ENCODE assay signal across 15 mouse cellular contexts in the genomic region with DNA sequence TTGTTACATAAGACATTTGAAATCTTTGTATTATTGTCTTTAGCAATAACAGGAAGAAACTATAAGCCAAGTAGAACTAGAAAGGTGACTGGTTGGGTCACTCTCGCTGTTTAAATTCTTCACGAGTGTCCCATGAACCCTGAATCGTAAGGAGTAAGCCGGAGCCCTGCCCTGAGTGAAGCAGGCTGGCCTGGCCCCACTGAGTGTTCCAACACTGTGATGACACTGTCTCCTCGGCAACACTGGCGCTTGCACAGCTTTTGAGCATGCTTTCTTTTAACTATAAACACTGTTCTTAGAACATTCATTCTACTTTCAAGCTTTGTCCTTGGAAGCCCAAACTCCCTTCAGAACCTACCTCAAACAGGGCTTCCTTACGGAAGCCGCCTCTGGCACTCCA. TPM values are rescaled to one million over a fixed set of nuclear protein-coding genes. Genes with fewer than 3 reads are reported as not detected.
DNase-seq lines count a peak whose midpoint lies in the region; ATAC-seq and TF ChIP-seq lines count a peak whose summit lies in the region.
"Had no signal": no experiment of that assay in that cellular context is flagged by ENCODE, and none has a peak within 500 bp of the region (broad histone marks: within the 10 kb centered on the region; RNA-seq: fewer than 3 reads in every experiment).

No protein-coding gene starts in this region.

- no peaks in the 10 kb centered on the region for H3K79me2 ChIP-seq in heart, adult 2 months (replicated peaks; ENCODE audit: control insufficient read depth, insufficient read depth, low read length)

- H3K4me3 ChIP-seq in heart, adult 2 months, result no peak overlapping the region
- H3K4me3 ChIP-seq in midbrain, postnatal 0 days (ENCODE audit: low read depth, low read length), result no peak overlapping the region
- H3K4me3 ChIP-seq in midbrain, embryonic 11.5 days (ENCODE audit: low read depth, low read length), result no peak overlapping the region
- H3K4me3 ChIP-seq in stomach, embryonic 16.5 days (replicated peaks; ENCODE audit: low read length), result no peak overlapping the region
- H3K4me3 ChIP-seq: limb, embryonic 10.5 days had no signal

- H3K27me3 ChIP-seq in heart, adult 2 months (ENCODE audit: control insufficient read depth, insufficient read depth, low read length), result no peaks in the 10 kb centered on the region
- no peaks in the 10 kb centered on the region for H3K27me3 ChIP-seq in midbrain, postnatal 0 days (ENCODE audit: insufficient read depth, low read length)
- no peaks in the 10 kb centered on the region for H3K27me3 ChIP-seq in midbrain, embryonic 11.5 days (ENCODE audit: control insufficient read depth, insufficient read depth, low read length)
- H3K27me3 ChIP-seq in stomach, embryonic 16.5 days (ENCODE audit: control insufficient read depth, insufficient read depth, low read length), result no peaks in the 10 kb centered on the region

- no peaks in the 10 kb centered on the region for H3K9me3 ChIP-seq in midbrain, postnatal 0 days (ENCODE audit: low read length)
- H3K9me3 ChIP-seq in midbrain, embryonic 11.5 days (ENCODE audit: control insufficient read depth, low read length), result no peaks in the 10 kb centered on the region
- no peaks in the 10 kb centered on the region for H3K9me3 ChIP-seq in stomach, embryonic 16.5 days (replicated peaks; ENCODE audit: control insufficient read depth, low read length)
- H3K9me3 ChIP-seq: G1E; limb, embryonic 10.5 days had no signal

- H3K9ac ChIP-seq in heart, adult 2 months (ENCODE audit: low read depth, low read length), result no peak overlapping the region
- no peak overlapping the region for H3K9ac ChIP-seq in midbrain, postnatal 0 days (replicated peaks; ENCODE audit: low read length, poor library complexity, severe bottlenecking)
- H3K9ac ChIP-seq in midbrain, embryonic 11.5 days (ENCODE audit: low read length), result no peak overlapping the region
- H3K9ac ChIP-seq in stomach, embryonic 16.5 days (ENCODE audit: low read length), result no peak overlapping the region
- H3K9ac ChIP-seq: liver, postnatal 0 days had no signal

- TF ChIP-seq CTCF in heart, adult 2 months (IDR thresholded peaks at IDR 0.05), result no peak
- no peak for TF ChIP-seq CTCF in midbrain, postnatal 0 days (IDR thresholded peaks at IDR 0.05)

- peak; percentile 19 to 23 for DNase-seq in heart, adult 2 months
- DNase-seq in heart, postnatal 25 days (ENCODE audit: low spot score), result no peak
- peak; percentile 31 for DNase-seq in midbrain, postnatal 0 days (ENCODE audit: low spot score)
- DNase-seq in midbrain, embryonic 11.5 days (ENCODE audit: low spot score, missing footprints), result no peak
- peak; percentile 41 to 62 for DNase-seq in lung, adult 18-20 months
- no peak for DNase-seq in frontal cortex, postnatal 25 days (ENCODE audit: low spot score in 2 of 2)
- DNase-seq in left cerebral cortex, postnatal 4 days, result no peak
- DNase-seq: B cell, adult 2 months; cerebellum, postnatal 14 days; liver, postnatal 0 days; thymus, adult 18-20 months had no signal

- no peak overlapping the region for H3K27ac ChIP-seq in heart, adult 2 months
- H3K27ac ChIP-seq in midbrain, postnatal 0 days (ENCODE audit: low read depth, low read length), result no peak overlapping the region
- H3K27ac ChIP-seq in midbrain, embryonic 11.5 days (ENCODE audit: low read depth, low read length), result no peak overlapping the region
- H3K27ac ChIP-seq in stomach, embryonic 16.5 days (ENCODE audit: low read length), result no peak overlapping the region
- H3K27ac ChIP-seq: limb, embryonic 10.5 days had no signal

- WGBS in heart, adult 2 months, result 62% methylated on average over 8 of the region's 8 CpGs
- WGBS in midbrain, postnatal 0 days, result 78% methylated on average over 8 of the region's 8 CpGs
- 84% methylated on average over 8 of the region's 8 CpGs for WGBS in midbrain, embryonic 11.5 days
- WGBS in stomach, embryonic 16.5 days, result 59% methylated on average over 8 of the region's 8 CpGs

- intact Hi-C loops in heart, adult 2 months (cut with DNase I), result no loop called here
- intact Hi-C loops in heart, postnatal 25 days (cut with DNase I), result no loop called here
- intact Hi-C loops in left cerebral cortex, postnatal 4 days (cut with DNase I), result no loop called here

- TF ChIP-seq EP300 in heart, adult 2 months (IDR thresholded peaks at IDR 0.05; ENCODE audit: insufficient read depth, low read depth, low read length), result no peak

- no peaks in the 10 kb centered on the region for H3K4me1 ChIP-seq in heart, adult 2 months (ENCODE audit: control insufficient read depth, insufficient read depth, low read length)
- no peaks in the 10 kb centered on the region for H3K4me1 ChIP-seq in midbrain, postnatal 0 days (ENCODE audit: insufficient read depth, low read length)
- no peaks in the 10 kb centered on the region for H3K4me1 ChIP-seq in midbrain, embryonic 11.5 days (ENCODE audit: control insufficient read depth, insufficient read depth, low read length)
- peaks cover 2% of the 10 kb centered on the region; the same call in 1 of the 2 replicates for H3K4me1 ChIP-seq in stomach, embryonic 16.5 days (ENCODE audit: control insufficient read depth, insufficient read depth, low read length)
- H3K4me1 ChIP-seq: limb, embryonic 10.5 days had no signal

- TF ChIP-seq POLR2A in heart, adult 2 months (IDR thresholded peaks at IDR 0.05; ENCODE audit: insufficient read depth, low read depth, low read length), result no peak

- no peak for ATAC-seq in midbrain, postnatal 0 days (ENCODE audit: low FRiP score)
- no peak for ATAC-seq in midbrain, embryonic 11.5 days (ENCODE audit: low FRiP score)
- ATAC-seq in stomach, embryonic 16.5 days (ENCODE audit: insufficient read depth, low FRiP score), result peak; percentile 64; the same call in 1 of the 2 replicates
- ATAC-seq: forebrain, embryonic 16.5 days; liver, postnatal 0 days had no signal

- H3K4me2 ChIP-seq in midbrain, postnatal 0 days (ENCODE audit: low read depth, low read length, poor library complexity, severe bottlenecking), result no peak overlapping the region
- no peak overlapping the region for H3K4me2 ChIP-seq in midbrain, embryonic 11.5 days
- H3K4me2 ChIP-seq in stomach, embryonic 16.5 days (ENCODE audit: low read depth, low read length), result no peak overlapping the region

- no peaks in the 10 kb centered on the region for H3K36me3 ChIP-seq in heart, adult 2 months (ENCODE audit: control insufficient read depth, insufficient read depth, low read length)
- H3K36me3 ChIP-seq in midbrain, postnatal 0 days (ENCODE audit: insufficient read depth, low read length), result 0 out of 2 replicates have a peak, but pooled peaks cover 2% of the 10 kb centered on the region
- H3K36me3 ChIP-seq in midbrain, embryonic 11.5 days (ENCODE audit: control insufficient read depth, insufficient read depth, low read length), result no peaks in the 10 kb centered on the region
- no peaks in the 10 kb centered on the region for H3K36me3 ChIP-seq in stomach, embryonic 16.5 days (ENCODE audit: control insufficient read depth, insufficient read depth, low read length)
- H3K36me3 ChIP-seq: limb, embryonic 10.5 days had no signal

RNA-seq across cellular contexts. Expression of a gene that starts 57.1 kb away (rescaled TPM):
- total RNA-seq in heart, adult 2 months (2021), result 10 to 100 TPM; 11.2 to 11.3 TPM
- polyA plus RNA-seq in heart, adult 2 months (2012; rRNA removed), result 3.6 and 4.9 TPM in 2 replicates
- total RNA-seq in heart, postnatal 25 days (2021), result 1 to 10 TPM; 9.1 to 9.7 TPM
- 13.0 and 19.0 TPM in 2 replicates for total RNA-seq in midbrain, postnatal 0 days (2014; rRNA removed)
- polyA plus RNA-seq in midbrain, postnatal 0 days (2015; fragmentation: Nextera tagmentation; extraction: Ambion mirVana), result 41.0 and 46.4 TPM in 2 replicates
- polyA plus RNA-seq in midbrain, embryonic 11.5 days (2014; fragmentation: Nextera tagmentation; extraction: Ambion mirVana), result 55.3 and 62.6 TPM in 2 replicates
- 55.7 and 57.4 TPM in 2 replicates for polyA plus RNA-seq in stomach, embryonic 16.5 days (2015; fragmentation: Nextera tagmentation; extraction: Ambion mirVana)
- total RNA-seq in left cerebral cortex, postnatal 4 days (2021), result 10 to 100 TPM; 19.2 to 21.0 TPM

RNA-seq across cellular contexts. Expression of a gene that starts 57.4 kb away (rescaled TPM):
- 1 to 10 TPM; 3.9 to 4.2 TPM for total RNA-seq in heart, adult 2 months (2021)
- polyA plus RNA-seq in heart, adult 2 months (2012; rRNA removed), result 2.0 and 3.0 TPM in 2 replicates
- 1 to 10 TPM; 5.0 to 5.3 TPM for total RNA-seq in heart, postnatal 25 days (2021)
- total RNA-seq in midbrain, postnatal 0 days (2014; rRNA removed), result 20.1 and 29.7 TPM in 2 replicates
- polyA plus RNA-seq in midbrain, postnatal 0 days (2015; fragmentation: Nextera tagmentation; extraction: Ambion mirVana), result 17.2 and 17.7 TPM in 2 replicates
- polyA plus RNA-seq in midbrain, embryonic 11.5 days (2014; fragmentation: Nextera tagmentation; extraction: Ambion mirVana), result 14.4 and 15.8 TPM in 2 replicates
- 10.3 and 11.3 TPM in 2 replicates for polyA plus RNA-seq in stomach, embryonic 16.5 days (2015; fragmentation: Nextera tagmentation; extraction: Ambion mirVana)
- 10 to 100 TPM in 1 of 2 experiments, 1 to 10 TPM in 1; 7.0 to 11.2 TPM for total RNA-seq in left cerebral cortex, postnatal 4 days (2021)

Comparison
In these comparisons a context has a peak if more than half of its experiments do, and no peak if none do; other contexts are left out.
1. DNase-seq: peak in heart, adult 2 months (2 of 2), midbrain, postnatal 0 days (single experiment) and lung, adult 18-20 months (2 of 2); none in heart, postnatal 25 days (single experiment), midbrain, embryonic 11.5 days (single experiment), frontal cortex, postnatal 25 days (0 of 2) and left cerebral cortex, postnatal 4 days (single experiment).